Mouse (Mus musculus) thymus, adult 2 months (tissue): ENCODE results near the gene Mpzl3.

ENCODE experiments used
- CTCF ChIP-seq: fragments of 200-500 bp; IDR thresholded peaks from 2 replicates; pipeline ENCODE4 v1.5.1; 2012; ENCODE audit warnings: mild to moderate bottlenecking, control low read depth, low read length, moderate library complexity, borderline replicate concordance; ENCODE audit not compliant: control insufficient read depth, poor library complexity, insufficient read depth; ENCODE audit errors: extremely low read depth
- POLR2A ChIP-seq: fragments of 200-500 bp; IDR thresholded peaks from 2 replicates; pipeline ENCODE4 v1.6.1; 2012; ENCODE audit warnings: mild to moderate bottlenecking, low read length, control low read depth, moderate library complexity; ENCODE audit not compliant: control insufficient read depth, poor library complexity, insufficient read depth; ENCODE audit errors: extremely low read depth

GRCm38 (mm10) chr9:45083132-45083531 is 28.1 kb downstream of the Mpzl3 start:
- TF ChIP-seq CTCF (no peak), POLR2A (no peak)
